Comparison of ENCODE assay signal across 8 mouse cellular contexts in the genomic region with DNA sequence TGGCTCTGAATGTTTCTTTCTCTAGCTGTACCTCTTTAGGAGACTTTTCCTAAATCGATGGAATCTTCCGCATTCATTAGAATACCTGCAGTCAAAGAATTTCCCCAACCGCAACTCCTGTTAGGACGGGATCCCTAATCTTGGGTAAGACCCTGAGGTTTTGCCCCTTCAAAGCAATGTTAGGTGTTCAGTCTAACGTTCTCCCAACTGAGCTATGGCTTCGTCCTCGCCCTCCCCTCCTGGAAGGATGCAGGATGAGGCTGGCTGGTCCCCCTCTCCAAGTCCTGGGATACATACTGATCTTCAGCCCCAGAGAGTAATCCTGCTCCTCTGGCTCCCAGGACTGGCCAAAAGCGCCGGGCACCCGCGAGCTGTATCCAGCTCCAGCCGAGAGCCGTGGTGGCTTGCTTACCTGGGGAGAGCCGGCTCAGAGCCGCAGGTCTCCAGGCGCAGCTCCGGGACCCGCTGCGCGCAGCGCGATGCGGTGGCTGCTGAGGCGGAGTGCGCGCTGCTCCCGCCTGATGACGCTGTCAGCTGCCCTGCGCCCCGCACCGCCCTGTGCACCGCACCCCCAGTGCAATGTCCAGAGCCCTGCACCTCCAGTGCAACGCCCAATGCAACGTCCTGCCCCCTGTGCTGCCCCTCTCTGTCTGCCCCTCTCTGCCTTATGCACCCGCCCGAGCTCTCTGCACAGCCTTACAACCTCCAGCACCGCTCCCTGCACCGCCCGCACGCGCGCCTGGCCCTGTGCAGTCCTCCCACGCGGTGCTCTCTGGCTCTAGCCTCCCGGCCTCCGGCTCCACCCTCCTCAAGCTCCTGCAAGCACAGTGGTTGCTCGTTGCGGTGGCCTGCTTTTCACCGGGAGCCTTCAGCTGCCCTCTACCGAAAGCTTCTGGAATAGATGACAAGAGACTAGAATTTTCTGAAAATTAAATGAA. TPM values are rescaled to one million over a fixed set of nuclear protein-coding genes. Genes with fewer than 3 reads are reported as not detected.
A peak's percentile ranks its signal among the peaks of the same experiment; 100 is the strongest.
DNase-seq lines count a peak whose midpoint lies in the region; ATAC-seq lines count a peak whose summit lies in the region.

No protein-coding gene starts in this region.

- WGBS in limb, embryonic 10.5 days, result 2% methylated on average over 50 of the region's 50 CpGs
- 2% methylated on average over 49 of the region's 50 CpGs for WGBS in midbrain, embryonic 12.5 days

- H3K27me3 ChIP-seq in limb, embryonic 10.5 days (ENCODE audit: low read depth, poor library complexity, severe bottlenecking), result peaks cover 60% of the 10 kb centered on the region
- H3K27me3 ChIP-seq in midbrain, embryonic 12.5 days, result peaks cover 41% of the 10 kb centered on the region

- H3K36me3 ChIP-seq in limb, embryonic 10.5 days, result no peaks in the 10 kb centered on the region
- H3K36me3 ChIP-seq in midbrain, embryonic 12.5 days, result no peaks in the 10 kb centered on the region

- ATAC-seq in midbrain, embryonic 12.5 days (ENCODE audit: low FRiP score, low read depth), result peak; percentile 95
- ATAC-seq in activated CD4-positive, CD25-positive, alpha-beta regulatory T cell, adult 4 months, result no peak

- H3K4me1 ChIP-seq in limb, embryonic 10.5 days, result peaks cover 8% of the 10 kb centered on the region
- peaks cover 7% of the 10 kb centered on the region for H3K4me1 ChIP-seq in midbrain, embryonic 12.5 days

- peak; percentile 73 for DNase-seq in adrenal gland, adult 8-10 months
- peak; percentile 75 for DNase-seq in embryo, embryonic 9.5 days (ENCODE audit: extremely low spot score)
- DNase-seq in heart, adult 18-20 months, result peak; percentile 67 to 79
- peak; percentile 57 for DNase-seq in kidney, adult 18-20 months
- DNase-seq in limb, embryonic 10.5 days (ENCODE audit: low spot score), result peak; percentile 83
- DNase-seq in skeletal muscle tissue, adult 2 months (ENCODE audit: low read depth, low spot score), result peak; percentile 48

- no peaks in the 10 kb centered on the region for H3K9me3 ChIP-seq in limb, embryonic 10.5 days (replicated peaks)
- no peaks in the 10 kb centered on the region for H3K9me3 ChIP-seq in midbrain, embryonic 12.5 days

- peak overlapping the region; percentile 60 for H3K9ac ChIP-seq in midbrain, embryonic 12.5 days (replicated peaks)

- peak overlapping the region; percentile 60 for H3K4me3 ChIP-seq in limb, embryonic 10.5 days
- H3K4me3 ChIP-seq in midbrain, embryonic 12.5 days, result peak overlapping the region; percentile 55

- H3K27ac ChIP-seq in limb, embryonic 10.5 days, result peak overlapping the region; percentile 14; the same call in 1 of the 2 replicates
- peak overlapping the region; percentile 36 for H3K27ac ChIP-seq in midbrain, embryonic 12.5 days (replicated peaks)

- peak overlapping the region; percentile 94 for H3K4me2 ChIP-seq in midbrain, embryonic 12.5 days (replicated peaks)

RNA-seq across cellular contexts. Expression of a gene that starts 0.8 kb away (rescaled TPM):
- 1 to 10 TPM; 4.0 to 5.9 (median 4.8) TPM for total RNA-seq in adrenal gland, adult 8-10 months (2022)
- total RNA-seq in heart, adult 18-20 months (2021), result under 1 TPM; 0.25 to 0.39 TPM
- 0.11 TPM in 2 replicates for polyA plus RNA-seq in limb, embryonic 10.5 days (2016; fragmentation: Nextera tagmentation; extraction: Ambion mirVana)
- 0.66 and 0.98 TPM in 2 replicates for polyA plus RNA-seq in midbrain, embryonic 12.5 days (2016; fragmentation: Nextera tagmentation; extraction: Ambion mirVana)
- polyA plus RNA-seq in activated CD4-positive, CD25-positive, alpha-beta regulatory T cell, adult 4 months (2017; shearing (Covaris generic)), result not detected

RNA-seq across cellular contexts. Expression of a gene that starts 52.7 kb away (rescaled TPM):
- 1 to 10 TPM; 3.4 to 9.2 (median 7.4) TPM for total RNA-seq in adrenal gland, adult 8-10 months (2022)
- 10 to 100 TPM; 16.1 to 21.1 TPM for total RNA-seq in heart, adult 18-20 months (2021)
- polyA plus RNA-seq in limb, embryonic 10.5 days (2016; fragmentation: Nextera tagmentation; extraction: Ambion mirVana), result 2.0 and 2.5 TPM in 2 replicates
- 2.2 and 3.2 TPM in 2 replicates for polyA plus RNA-seq in midbrain, embryonic 12.5 days (2016; fragmentation: Nextera tagmentation; extraction: Ambion mirVana)
- 1 to 10 TPM in 1 of 2 experiments, under 1 TPM in 1; 0.63 to 1.4 TPM for polyA plus RNA-seq in activated CD4-positive, CD25-positive, alpha-beta regulatory T cell, adult 4 months (2017; shearing (Covaris generic))
